Mouse (Mus musculus) bone marrow macrophage, adult 2 months (primary cell): Measurements from ENCODE around the gene Grap.
A peak's percentile ranks its signal among the peaks of the same experiment; 100 is the strongest.

Experiments
- CTCF ChIP-seq: IDR thresholded peaks from 2 replicates; pipeline ENCODE4 v1.5.1; 2012; ENCODE audit warnings: low read depth, mild to moderate bottlenecking, low read length, moderate library complexity
- POLR2A ChIP-seq: IDR thresholded peaks from 2 replicates; pipeline ENCODE4 v1.6.1; 2012; ENCODE audit warnings: mild to moderate bottlenecking, low read depth, low read length, borderline replicate concordance

GRCm38 (mm10) chr11:61714346-61715117, 61.5 kb downstream of the Grap start:
- peak; percentile 77 for TF ChIP-seq CTCF
- no peak for TF ChIP-seq POLR2A
